Mouse (Mus musculus): ENCODE measurements around the gene Tspan31. TPM values are rescaled to one million over a fixed set of nuclear protein-coding genes. Genes with fewer than 3 reads are reported as not detected.

The Tspan31 gene
- polyA plus RNA-seq, 1 experiment from 2014 or later = 154 TPM

DNA sequence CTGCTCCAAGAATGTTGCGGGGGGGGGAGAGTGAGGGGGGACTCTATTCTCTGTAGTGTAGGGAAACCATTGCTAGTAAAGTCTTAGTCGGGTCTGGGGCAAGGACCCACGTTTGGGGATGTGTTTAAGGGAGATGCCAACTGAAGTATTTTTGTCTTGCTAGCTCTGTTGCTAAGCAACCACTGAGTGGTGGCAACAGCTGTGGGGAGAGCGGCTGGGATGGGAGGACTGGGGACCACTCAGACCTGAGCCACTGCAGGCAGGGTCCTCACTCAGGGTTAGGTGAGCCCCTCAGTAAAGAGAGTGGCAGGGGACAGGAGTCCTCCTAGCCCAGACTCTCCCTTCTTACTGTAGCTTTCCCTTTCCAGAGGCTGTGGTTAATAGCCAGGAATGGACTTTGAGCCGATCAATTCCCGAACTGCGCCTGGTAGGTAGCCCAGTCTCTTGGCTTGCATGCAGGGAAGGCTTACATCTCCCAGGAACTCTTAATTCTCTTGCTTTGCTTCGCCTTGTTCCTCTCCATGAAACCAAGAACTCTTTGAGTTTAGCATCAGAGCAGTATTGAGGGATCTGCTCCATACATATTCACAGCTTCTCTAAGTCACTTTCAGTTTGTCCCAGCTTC is 12.0 kb upstream of the Tspan31 start:
- ATAC-seq (ENCODE audit: insufficient read depth, low FRiP score, low read depth) = no peak
- no peak overlapping the region for H3K27ac ChIP-seq
- H3K27me3 ChIP-seq (replicated peaks) = peaks cover 60% of the 10 kb centered on the region
- H3K4me1 ChIP-seq = peaks cover 47% of the 10 kb centered on the region
- H3K4me2 ChIP-seq = peak overlapping the region; percentile 50; the same call in 1 of the 2 replicates
- no peaks in the 10 kb centered on the region for H3K9me3 ChIP-seq
- H3K9ac ChIP-seq = no peak overlapping the region
- 26% methylated on average over 8 of the region's 8 CpGs for WGBS
- H3K4me3 ChIP-seq (replicated peaks) = no peak overlapping the region
- no peaks in the 10 kb centered on the region for H3K36me3 ChIP-seq

GRCm38 (mm10) chr10:127080901-127081780 is 11.1 kb upstream of the Tspan31 start:
- WGBS = 9% methylated on average over 48 of the region's 48 CpGs
- no peak overlapping the region for H3K9ac ChIP-seq
- no peak for ATAC-seq (ENCODE audit: insufficient read depth, low FRiP score, low read depth)

DNA sequence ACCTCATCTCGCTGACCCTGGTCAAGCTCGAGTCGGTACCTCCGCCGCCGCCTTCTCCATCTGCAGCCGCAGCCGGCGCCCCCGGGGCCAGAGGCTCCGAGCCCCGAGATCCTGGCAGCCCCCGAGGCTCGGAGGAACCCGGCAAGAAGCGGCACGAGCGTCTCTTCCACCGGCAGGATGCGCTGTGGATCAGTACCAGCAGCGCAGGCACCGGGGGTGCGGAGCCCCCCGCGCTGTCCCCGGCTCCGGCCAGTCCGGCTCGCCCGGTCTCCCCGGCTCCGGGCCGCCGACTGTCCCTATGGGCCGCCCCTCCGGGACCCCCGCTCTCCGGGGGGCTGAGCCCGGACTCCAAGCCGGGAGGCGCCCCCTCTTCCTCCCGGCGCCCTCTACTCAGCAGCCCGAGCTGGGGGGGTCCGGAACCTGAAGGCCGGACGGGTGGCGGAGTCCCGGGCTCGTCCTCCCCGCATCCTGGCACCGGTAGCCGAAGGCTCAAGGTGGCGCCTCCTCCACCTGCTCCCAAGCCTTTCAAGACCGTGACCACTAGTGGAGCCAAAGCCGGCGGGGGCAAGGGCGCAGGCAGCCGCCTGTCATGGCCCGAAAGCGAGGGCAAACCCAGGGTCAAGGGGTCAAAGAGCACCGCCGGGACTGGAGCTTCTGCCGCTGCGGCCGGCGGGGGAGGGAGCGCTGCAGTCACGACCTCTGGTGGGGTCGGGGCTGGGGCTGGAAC is 9.8 kb upstream of the Tspan31 start:
- H3K4me2 ChIP-seq = peak overlapping the region; percentile 93
- H3K9ac ChIP-seq = peak overlapping the region; percentile 13; the same call in 1 of the 2 replicates
- H3K4me1 ChIP-seq = peaks cover 47% of the 10 kb centered on the region
- WGBS = 7% methylated on average over 64 of the region's 70 CpGs
- peak overlapping the region; percentile 50 for H3K4me3 ChIP-seq (replicated peaks)
- ATAC-seq (ENCODE audit: insufficient read depth, low FRiP score, low read depth) = no peak
- no peaks in the 10 kb centered on the region for H3K9me3 ChIP-seq
- H3K27ac ChIP-seq = no peak overlapping the region
- no peaks in the 10 kb centered on the region for H3K36me3 ChIP-seq
- H3K27me3 ChIP-seq (replicated peaks) = peaks cover 73% of the 10 kb centered on the region

More at GRCm38 (mm10) chr10:127080901-127081780, 11.1 kb upstream of the Tspan31 start:
- Histone ChIP-seq H3K9me3 (no peaks in the 10 kb centered on the region), H3K36me3 (no peaks in the 10 kb centered on the region), H3K4me2 (peak overlapping the region; percentile 50), H3K27me3 (replicated peaks) (peaks cover 64% of the 10 kb centered on the region), H3K4me1 (peaks cover 47% of the 10 kb centered on the region), H3K4me3 (replicated peaks) (peak overlapping the region; percentile 24), H3K27ac (no peak overlapping the region)

DNA sequence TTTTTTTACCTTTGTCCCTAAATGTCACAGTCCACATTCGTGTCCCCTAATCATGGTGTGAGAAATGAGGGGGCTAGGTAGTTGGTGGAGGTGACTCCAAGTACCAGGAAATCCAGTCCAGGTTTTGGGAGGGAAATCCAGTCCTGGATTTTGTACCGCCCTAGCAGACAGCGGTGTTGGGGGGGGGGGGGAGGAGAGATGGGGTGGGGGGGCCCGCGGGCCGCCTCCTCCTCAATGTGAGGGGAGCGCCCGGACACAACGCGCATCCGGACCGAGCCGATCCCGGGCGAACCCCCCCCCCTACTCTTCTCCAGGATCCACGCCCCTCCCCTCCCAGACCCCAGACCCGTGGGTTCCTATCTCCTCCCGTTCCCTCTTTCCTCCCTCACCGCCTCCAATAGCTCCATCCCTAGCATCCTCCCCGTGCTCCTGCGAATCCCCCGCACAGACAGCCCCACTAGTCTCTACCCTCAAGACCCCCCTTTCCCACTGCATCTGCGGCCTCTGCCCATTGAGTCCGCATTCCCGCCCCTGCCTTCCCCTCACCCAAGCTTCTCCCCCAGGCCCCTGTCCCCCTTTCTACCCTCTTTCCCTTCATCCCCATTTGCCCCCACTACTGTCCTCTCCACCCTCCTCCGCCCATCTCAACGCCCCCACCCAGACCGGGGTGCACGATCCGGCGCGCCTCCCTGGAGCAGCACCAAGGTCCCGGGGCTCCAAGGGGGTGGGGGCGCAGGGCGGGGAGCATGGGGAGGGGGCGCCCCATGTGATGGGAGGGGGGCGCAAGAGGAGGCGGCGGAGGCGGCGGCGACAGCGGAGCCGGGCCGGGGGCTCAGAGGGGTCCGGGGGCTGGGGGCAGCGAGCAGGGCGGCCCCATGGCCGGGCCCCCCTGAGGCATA is 8.9 kb upstream of the Tspan31 start:
- Histone ChIP-seq H3K27ac (no peak overlapping the region), H3K4me1 (peaks cover 47% of the 10 kb centered on the region), H3K27me3 (replicated peaks) (peaks cover 69% of the 10 kb centered on the region), H3K4me2 (peak overlapping the region; percentile 93), H3K36me3 (no peaks in the 10 kb centered on the region), H3K4me3 (replicated peaks) (peak overlapping the region; percentile 50), H3K9me3 (no peaks in the 10 kb centered on the region), H3K9ac (peak overlapping the region; percentile 13; the same call in 1 of the 2 replicates)
- ATAC-seq (ENCODE audit: insufficient read depth, low FRiP score, low read depth) = no peak; the same call in 1 of the 2 replicates
- WGBS = 0% methylated on average over 26 of the region's 49 CpGs

DNA sequence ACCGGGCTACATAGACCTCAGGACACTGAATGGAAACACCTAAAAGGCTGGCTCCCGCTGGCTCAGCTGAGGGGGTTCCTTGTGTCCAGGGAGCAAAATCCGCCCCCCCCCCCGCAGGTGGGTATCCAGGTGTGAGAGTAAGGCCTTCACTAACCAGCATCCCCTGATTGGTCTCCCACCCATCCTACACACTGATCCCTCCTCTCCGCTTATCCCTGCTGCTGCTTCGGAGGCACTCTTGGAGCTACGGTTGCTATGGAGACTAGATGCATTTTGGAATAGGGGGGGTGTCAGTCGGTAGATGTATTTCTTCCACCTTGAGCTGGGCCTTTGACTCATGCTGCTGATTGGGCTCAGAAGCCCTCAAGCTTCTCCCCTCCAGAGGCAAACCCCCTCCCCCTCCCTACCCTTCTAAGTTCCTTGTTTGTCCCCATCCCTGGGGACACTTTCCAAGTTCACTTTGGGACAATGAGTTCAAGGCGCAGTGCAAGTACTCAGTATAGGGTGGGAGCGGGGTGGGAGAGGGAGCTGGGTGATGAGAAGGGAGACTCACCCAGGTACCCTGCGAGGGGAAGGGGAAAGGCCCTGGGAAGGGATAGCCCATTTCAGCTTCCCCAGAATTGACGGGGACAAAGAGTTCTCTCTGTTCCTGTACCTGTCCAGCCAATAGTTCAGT is 8.1 kb upstream of the Tspan31 start:
- Histone ChIP-seq H3K9ac (no peak overlapping the region), H3K27me3 (replicated peaks) (peaks cover 65% of the 10 kb centered on the region), H3K36me3 (no peaks in the 10 kb centered on the region), H3K4me1 (peaks cover 41% of the 10 kb centered on the region), H3K4me3 (replicated peaks) (peak overlapping the region; percentile 50), H3K27ac (no peak overlapping the region), H3K4me2 (peak overlapping the region; percentile 93), H3K9me3 (no peaks in the 10 kb centered on the region)
- no peak for ATAC-seq (ENCODE audit: insufficient read depth, low FRiP score, low read depth)
- 5% methylated on average over 12 of the region's 12 CpGs for WGBS

DNA sequence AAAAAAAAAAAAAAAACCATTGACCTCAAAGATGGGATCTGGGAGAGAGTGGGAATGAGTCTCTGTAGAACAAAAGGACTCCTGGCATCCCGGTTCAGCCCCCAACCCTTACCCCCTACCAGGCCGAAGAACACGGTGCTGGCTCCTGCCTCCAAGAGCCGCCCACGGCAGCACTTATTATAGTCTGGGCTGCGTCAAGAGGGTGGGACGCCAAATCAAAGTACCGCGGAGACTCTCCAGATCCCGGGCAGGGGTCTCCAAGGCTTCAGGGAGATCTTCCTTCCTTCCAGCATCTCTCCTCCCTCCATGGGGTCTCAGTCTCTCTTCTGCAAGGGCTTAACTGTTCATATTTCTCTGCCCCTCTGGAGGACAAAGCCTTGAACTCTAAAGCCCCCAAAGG is 7.5 kb upstream of the Tspan31 start:
- ATAC-seq (ENCODE audit: insufficient read depth, low FRiP score, low read depth) = no peak
- Histone ChIP-seq H3K9me3 (no peaks in the 10 kb centered on the region), H3K4me3 (replicated peaks) (no peak overlapping the region), H3K27me3 (replicated peaks) (peaks cover 59% of the 10 kb centered on the region), H3K36me3 (no peaks in the 10 kb centered on the region), H3K27ac (no peak overlapping the region), H3K4me2 (no peak overlapping the region), H3K4me1 (peaks cover 41% of the 10 kb centered on the region), H3K9ac (no peak overlapping the region)
- whole genome bisulfite sequencing = 5% methylated on average over 10 of the region's 10 CpGs

GRCm38 (mm10) chr10:127076082-127076481 is 6.0 kb upstream of the Tspan31 start:
- Histone ChIP-seq H3K9ac (no peak overlapping the region), H3K4me2 (no peak overlapping the region), H3K9me3 (no peaks in the 10 kb centered on the region), H3K4me3 (replicated peaks) (no peak overlapping the region), H3K27ac (no peak overlapping the region), H3K36me3 (no peaks in the 10 kb centered on the region), H3K27me3 (replicated peaks) (peaks cover 49% of the 10 kb centered on the region), H3K4me1 (peaks cover 35% of the 10 kb centered on the region)
- ATAC-seq (ENCODE audit: insufficient read depth, low FRiP score, low read depth) = no peak
- 31% methylated on average over 4 of the region's 4 CpGs for WGBS

DNA sequence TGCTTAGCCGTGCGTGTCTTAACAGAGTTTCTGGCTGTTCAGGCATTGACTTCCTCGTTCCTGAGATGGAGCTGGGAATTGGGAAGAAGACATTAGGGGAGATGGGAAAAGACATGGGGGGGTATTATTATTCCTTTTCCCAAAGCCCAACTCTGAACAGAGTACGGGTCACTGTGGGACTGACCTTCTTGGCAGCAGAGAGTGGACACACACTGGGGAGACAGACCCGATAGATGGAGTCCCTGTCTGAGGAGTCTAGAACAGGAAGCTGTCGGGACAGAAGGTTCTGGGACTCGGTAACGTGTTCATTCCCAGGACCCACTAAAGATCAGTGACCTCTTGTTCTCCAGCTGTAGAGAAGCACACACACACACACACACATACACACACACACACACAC is 5.6 kb upstream of the Tspan31 start:
- H3K9ac ChIP-seq = no peak overlapping the region
- H3K4me1 ChIP-seq = peaks cover 35% of the 10 kb centered on the region
- 64% methylated on average over 8 of the region's 8 CpGs for WGBS
- peaks cover 45% of the 10 kb centered on the region for H3K27me3 ChIP-seq (replicated peaks)
- no peak for ATAC-seq (ENCODE audit: insufficient read depth, low FRiP score, low read depth)
- no peaks in the 10 kb centered on the region for H3K36me3 ChIP-seq
- H3K4me2 ChIP-seq = no peak overlapping the region
- H3K27ac ChIP-seq = no peak overlapping the region
- no peaks in the 10 kb centered on the region for H3K9me3 ChIP-seq
- H3K4me3 ChIP-seq (replicated peaks) = no peak overlapping the region

DNA sequence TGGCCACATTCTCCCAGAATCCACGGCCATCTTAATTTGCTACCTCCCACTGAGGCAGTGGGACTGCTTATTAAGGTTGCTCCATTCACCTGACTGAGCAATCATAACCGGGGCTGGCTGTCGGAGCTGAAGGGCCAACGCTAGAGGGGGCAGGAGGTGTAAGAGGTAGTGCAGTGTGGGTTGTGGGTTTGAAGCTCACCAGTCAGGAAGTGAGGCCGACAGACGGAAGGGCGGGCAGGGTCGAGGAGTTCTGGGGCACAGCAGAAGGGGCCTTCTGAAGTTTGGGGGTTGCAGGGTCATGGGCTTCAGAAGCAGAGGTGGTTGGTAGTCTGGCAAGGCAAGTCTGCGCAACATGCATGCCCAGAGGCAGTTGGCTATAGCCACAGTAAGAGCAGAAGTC is 5.0 kb upstream of the Tspan31 start, which contains the start of gene Agap2:
Gene Agap2, plus strand, starts transcription at position 205 of the 400 bp plus-strand sequence.
- H3K4me3 ChIP-seq (replicated peaks) = no peak within 1 kb of the TSS
- H3K27ac ChIP-seq = no peak within 1 kb of the TSS
- no peak within 1 kb of the TSS for H3K4me2 ChIP-seq
- H3K9me3 ChIP-seq = no peaks in the 10 kb centered on the region
- WGBS = 58% methylated on average over 9 of the region's 9 CpGs
- no peak within 1 kb of the TSS for H3K9ac ChIP-seq
- no peak for ATAC-seq (ENCODE audit: insufficient read depth, low FRiP score, low read depth)
- no peaks in the 10 kb centered on the region for H3K36me3 ChIP-seq
- H3K27me3 ChIP-seq (replicated peaks) = peaks cover 39% of the 10 kb centered on the region
- H3K4me1 ChIP-seq = peaks cover 30% of the 10 kb centered on the region

DNA sequence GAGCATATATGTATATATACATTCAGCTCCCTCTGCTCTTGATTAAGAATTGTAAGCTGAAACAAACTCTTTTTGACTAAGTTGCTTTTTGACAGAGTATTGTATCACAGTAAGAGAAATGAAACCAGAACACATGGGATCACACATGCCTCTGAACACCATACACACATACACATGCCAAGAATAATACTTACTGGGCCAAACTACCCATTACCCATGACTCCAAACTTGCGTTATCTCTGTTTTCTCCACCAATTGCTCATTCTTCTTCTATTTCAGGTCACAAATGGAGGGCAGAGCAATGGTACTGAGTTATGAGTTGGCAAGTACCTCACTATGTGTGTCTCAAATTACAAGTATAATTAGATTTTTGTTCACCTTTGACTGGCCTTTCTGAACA is 3.9 kb upstream of the Tspan31 start:
- no peak overlapping the region for H3K4me3 ChIP-seq (replicated peaks)
- H3K27ac ChIP-seq = no peak overlapping the region
- peaks cover 28% of the 10 kb centered on the region for H3K27me3 ChIP-seq (replicated peaks)
- H3K9me3 ChIP-seq = no peaks in the 10 kb centered on the region
- H3K36me3 ChIP-seq = no peaks in the 10 kb centered on the region
- H3K4me2 ChIP-seq = no peak overlapping the region
- ATAC-seq (ENCODE audit: insufficient read depth, low FRiP score, low read depth) = no peak
- no peak overlapping the region for H3K9ac ChIP-seq
- 91% methylated on average over 1 of the region's 1 CpGs for WGBS
- peaks cover 22% of the 10 kb centered on the region for H3K4me1 ChIP-seq
